Mouse (Mus musculus): ENCODE data around the gene Kcnc2. TPM values are rescaled to one million over a fixed set of nuclear protein-coding genes. Genes with fewer than 3 reads are reported as not detected.

The Kcnc2 gene
- polyA plus RNA-seq, 1 experiment from 2014 or later = 8.5 TPM

GRCm38 (mm10) chr10:112485819-112486218, 214.9 kb downstream of the Kcnc2 start:
- Histone ChIP-seq H3K27ac (ENCODE audit: low read length) (no peak overlapping the region), H3K9me3 (replicated peaks; ENCODE audit: control insufficient read depth, low read length, poor library complexity, severe bottlenecking) (no peaks in the 10 kb centered on the region), H3K4me1 (ENCODE audit: control insufficient read depth, insufficient read depth, low read length) (no peaks in the 10 kb centered on the region), H3K4me2 (ENCODE audit: low read length) (no peak overlapping the region), H3K27me3 (ENCODE audit: control insufficient read depth, insufficient read depth, low read depth, low read length) (no peaks in the 10 kb centered on the region), H3K36me3 (ENCODE audit: control insufficient read depth, insufficient read depth, low read length) (no peaks in the 10 kb centered on the region), H3K9ac (ENCODE audit: low read depth, low read length) (no peak overlapping the region), H3K4me3 (ENCODE audit: low read depth, low read length) (no peak overlapping the region)
- ATAC-seq = no peak

DNA sequence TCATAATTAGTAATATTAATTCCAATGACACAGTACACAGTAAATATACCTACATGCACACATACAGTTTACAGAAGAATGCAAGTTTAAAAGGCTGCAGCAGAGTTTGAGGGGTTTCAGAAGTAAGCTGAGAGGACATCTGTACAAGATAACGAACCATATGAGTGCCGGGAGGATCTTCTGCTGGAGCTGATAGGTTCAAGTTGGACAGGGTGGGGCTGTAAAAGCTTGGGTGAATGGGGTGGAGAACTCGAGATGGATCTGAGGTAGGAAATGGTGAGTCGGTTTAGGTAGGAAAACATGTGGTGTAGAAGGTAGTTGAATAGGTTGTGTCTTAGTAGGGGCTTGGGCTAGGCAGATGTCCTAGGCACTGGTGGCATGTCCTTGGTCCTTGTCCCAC, 217.8 kb downstream of the Kcnc2 start:
- Histone ChIP-seq H3K4me3 (ENCODE audit: low read depth, low read length) (no peak overlapping the region), H3K36me3 (ENCODE audit: control insufficient read depth, insufficient read depth, low read length) (no peaks in the 10 kb centered on the region)
- 82% methylated on average over 4 of the region's 4 CpGs for WGBS

More for the DNA sequence above, 217.8 kb downstream of the Kcnc2 start:
- Histone ChIP-seq H3K27me3 (ENCODE audit: control insufficient read depth, insufficient read depth, low read depth, low read length) (no peaks in the 10 kb centered on the region), H3K9ac (ENCODE audit: low read depth, low read length) (no peak overlapping the region), H3K27ac (ENCODE audit: low read length) (no peak overlapping the region), H3K4me1 (ENCODE audit: control insufficient read depth, insufficient read depth, low read length) (no peaks in the 10 kb centered on the region), H3K4me2 (ENCODE audit: low read length) (no peak overlapping the region), H3K9me3 (replicated peaks; ENCODE audit: control insufficient read depth, low read length, poor library complexity, severe bottlenecking) (no peaks in the 10 kb centered on the region)
- ATAC-seq = no peak

Other genes starting within 250 kb of the Kcnc2 start
- 0.21 and 0.40 TPM in 2 replicates for gene Glipr1l1, start 210.9 kb upstream of the Kcnc2 start, polyA plus RNA-seq (2015; fragmentation: Nextera tagmentation; extraction: Ambion mirVana)
- gene Glipr1l2, start 187.8 kb upstream of the Kcnc2 start, polyA plus RNA-seq (2015; fragmentation: Nextera tagmentation; extraction: Ambion mirVana) = not detected in 2 replicates
- gene Glipr1l3, start 110.8 kb upstream of the Kcnc2 start, polyA plus RNA-seq (2015; fragmentation: Nextera tagmentation; extraction: Ambion mirVana) = 0.56 and 0.63 TPM in 2 replicates
- gene Caps2, start 107.5 kb upstream of the Kcnc2 start, polyA plus RNA-seq (2015; fragmentation: Nextera tagmentation; extraction: Ambion mirVana) = 0.45 and 0.75 TPM in 2 replicates